ENCODE assay signal across 8 mouse cellular contexts in genomic region chr15:101077813-101078730, GRCm38 (mm10). TPM values are rescaled to one million over a fixed set of nuclear protein-coding genes. Genes with fewer than 3 reads are reported as not detected.
A peak's percentile ranks its signal among the peaks of the same experiment; 100 is the strongest.
DNase-seq lines count a peak whose midpoint lies in the region; ATAC-seq lines count a peak whose summit lies in the region.

TSS of gene Fignl2 (minus strand) at chr15:101078567.

- H3K4me3 ChIP-seq in brown adipose tissue, adult 24 weeks (ENCODE audit: insufficient read depth, low read depth, low read length), result peak within 1 kb of the TSS; percentile 97
- peak within 1 kb of the TSS; percentile 66 to 69 for H3K4me3 ChIP-seq in heart, embryonic 14.5 days (ENCODE audit: control insufficient read depth in 1 of 2, insufficient read depth in 1 of 2, low read depth in 1 of 2, low read length in 2 of 2)
- peak within 1 kb of the TSS; percentile 58 for H3K4me3 ChIP-seq in midbrain, embryonic 14.5 days (replicated peaks; ENCODE audit: low read depth, low read length)

- peak within 1 kb of the TSS; percentile 79 for H3K4me2 ChIP-seq in heart, embryonic 14.5 days (ENCODE audit: low read length)
- H3K4me2 ChIP-seq in midbrain, embryonic 14.5 days (ENCODE audit: low read length), result peak within 1 kb of the TSS; percentile 89

- H3K27ac ChIP-seq in brown adipose tissue, adult 24 weeks (replicated peaks; ENCODE audit: low read depth, low read length), result peak within 1 kb of the TSS; percentile 70
- H3K27ac ChIP-seq in heart, embryonic 14.5 days (replicated peaks in 1 of 2; ENCODE audit: control insufficient read depth in 1 of 2, insufficient read depth in 1 of 2, low read depth in 2 of 2, low read length in 2 of 2), result peak within 1 kb of the TSS; percentile 67 to 68; a peak in 3 of 4 replicates
- H3K27ac ChIP-seq in midbrain, embryonic 14.5 days (replicated peaks; ENCODE audit: low read depth, low read length), result peak within 1 kb of the TSS; percentile 73

- peaks cover 42% of the 10 kb centered on the region for H3K4me1 ChIP-seq in brown adipose tissue, adult 24 weeks (ENCODE audit: control insufficient read depth, insufficient read depth, insufficient read length, low read length)
- peaks cover 10 to 32% of the 10 kb centered on the region in 2 experiments; a peak in 3 of 4 replicates for H3K4me1 ChIP-seq in heart, embryonic 14.5 days (ENCODE audit: control insufficient read depth in 2 of 2, insufficient read depth in 2 of 2, low read length in 2 of 2)
- H3K4me1 ChIP-seq in midbrain, embryonic 14.5 days (ENCODE audit: control insufficient read depth, insufficient read depth, low read length), result peaks cover 23% of the 10 kb centered on the region

- WGBS in heart, embryonic 14.5 days, result under 1% methylated on average over 81 of the region's 96 CpGs
- WGBS in midbrain, embryonic 14.5 days, result under 1% methylated on average over 75 of the region's 96 CpGs

- no peaks in the 10 kb centered on the region for H3K36me3 ChIP-seq in heart, embryonic 14.5 days (ENCODE audit: control insufficient read depth, insufficient read depth, low read length)
- no peaks in the 10 kb centered on the region for H3K36me3 ChIP-seq in midbrain, embryonic 14.5 days (ENCODE audit: control insufficient read depth, insufficient read depth, low read length)

- ATAC-seq in heart, embryonic 14.5 days (ENCODE audit: insufficient number of reproducible peaks, insufficient read depth, low FRiP score, low read depth), result peak; percentile 36
- ATAC-seq in midbrain, embryonic 14.5 days (ENCODE audit: low FRiP score, low TSS enrichment), result peak; percentile 41

- no peaks in the 10 kb centered on the region for H3K9me3 ChIP-seq in heart, embryonic 14.5 days (ENCODE audit: control insufficient read depth, low read length)
- H3K9me3 ChIP-seq in midbrain, embryonic 14.5 days (ENCODE audit: control insufficient read depth, low read length), result no peaks in the 10 kb centered on the region

- H3K27me3 ChIP-seq in heart, embryonic 14.5 days (ENCODE audit: control insufficient read depth, insufficient read depth, low read length), result peaks cover 23% of the 10 kb centered on the region
- no peaks in the 10 kb centered on the region for H3K27me3 ChIP-seq in midbrain, embryonic 14.5 days (ENCODE audit: control insufficient read depth, insufficient read depth, low read length)

- peak; percentile 9 for DNase-seq in gastrocnemius, adult 18-20 months (ENCODE audit: low spot score)
- no peak for DNase-seq in gastrocnemius, adult 8-10 months (ENCODE audit: low spot score in 2 of 2)
- DNase-seq in kidney, postnatal 4 days, result peak; percentile 69 to 80
- DNase-seq in midbrain, embryonic 14.5 days, result peak; percentile 47
- DNase-seq in layer of hippocampus, adult 9-10 months (ENCODE audit: low spot score), result no peak
- no peak for DNase-seq in cerebellum, postnatal 14 days

- peak within 1 kb of the TSS; percentile 83 for H3K9ac ChIP-seq in heart, embryonic 14.5 days (ENCODE audit: low read length)
- peak within 1 kb of the TSS; percentile 76 for H3K9ac ChIP-seq in midbrain, embryonic 14.5 days (replicated peaks; ENCODE audit: low read length)

RNA-seq across cellular contexts. Expression of gene Fignl2, which starts in this region (rescaled TPM):
- total RNA-seq in gastrocnemius, adult 18-20 months (2021), result under 1 TPM; 0.55 to 0.81 TPM
- total RNA-seq in gastrocnemius, adult 8-10 months (2022), result under 1 TPM; 0.31 to 0.73 (median 0.59) TPM
- polyA plus RNA-seq in brown adipose tissue, adult 24 weeks (2012; ENCODE audit: insufficient read depth, insufficient read length, missing spikeins), result 2.9 and 3.0 TPM in 2 replicates
- polyA plus RNA-seq in heart, embryonic 14.5 days (2014; fragmentation: Nextera tagmentation; extraction: Ambion mirVana), result 0.20 and 0.26 TPM in 2 replicates
- 0.09 and 0.11 TPM in 2 replicates for polyA plus RNA-seq in midbrain, embryonic 14.5 days (2014; fragmentation: Nextera tagmentation; extraction: Ambion mirVana)

Comparison
In these comparisons a context has a peak if more than half of its experiments do, and no peak if none do; other contexts are left out.
1. Peak in DNase-seq in gastrocnemius, adult 18-20 months; RNA of the gene not detected or under 1 TPM.
2. Peak in ATAC-seq, H3K4me3 ChIP-seq, H3K27ac ChIP-seq, H3K9ac ChIP-seq and H3K4me2 ChIP-seq in heart, embryonic 14.5 days; RNA of the gene not detected or under 1 TPM.
3. Peak in DNase-seq, ATAC-seq, H3K4me3 ChIP-seq, H3K27ac ChIP-seq, H3K9ac ChIP-seq and H3K4me2 ChIP-seq in midbrain, embryonic 14.5 days; RNA of the gene not detected or under 1 TPM.
4. DNase-seq: peak in kidney, postnatal 4 days (2 of 2); none in gastrocnemius, adult 8-10 months (0 of 2), layer of hippocampus, adult 9-10 months (single experiment) and cerebellum, postnatal 14 days (0 of 2).
5. Peak in every context shown above with its lines, with median percentiles within 50 percentile points of each other: H3K27ac ChIP-seq and H3K4me3 ChIP-seq.